Mouse (Mus musculus): ENCODE measurements around the gene Zfp995. TPM values are rescaled to one million over a fixed set of nuclear protein-coding genes. Genes with fewer than 3 reads are reported as not detected.
"Not testable (repeated sequence)": the region's sequence is repeated elsewhere in the genome, so short reads cannot be mapped to it uniquely, and the experiment has no call there.

Zfp995 gene
- 1 to 10 TPM; 1.3 to 2.8 TPM for total RNA-seq (2021)

GRCm38 (mm10) chr17:21909456-21910052 lies at the start of gene Zfp995:
Gene Zfp995, minus strand, starts transcription at chr17:21909926.
- intact Hi-C loops (cut with DNase I), result not testable (repeated sequence)
- DNase-seq, result peak; percentile 72 to 76

GRCm38 (mm10) chr17:21909039-21909438 lies 687 bp downstream of the Zfp995 start:
- no peak for DNase-seq
- intact Hi-C loops (cut with DNase I), result no loop called here

GRCm38 (mm10) chr17:21871256-21871655 lies 38.5 kb downstream of the Zfp995 start:
- no peak for DNase-seq
- intact Hi-C loops (cut with DNase I), result no loop called here

GRCm38 (mm10) chr17:21846322-21846582 lies 63.5 kb downstream of the Zfp995 start:
- intact Hi-C loops (cut with DNase I), result loop anchor here (10.0 kb wide), 1 partner anchor 119 kb away; the partner anchor contains the start of genes Zfp942 and Zfp943
- DNase-seq, result peak in 1 of 2 experiments; percentile 11

GRCm38 (mm10) chr17:21845545-21846321 lies 64.0 kb downstream of the Zfp995 start, which contains the start of gene Zfp820:
Gene Zfp820, minus strand, starts transcription at chr17:21845772.
- intact Hi-C loops (cut with DNase I), result loop anchor here (10.0 kb wide), 1 partner anchor 119 kb away; the partner anchor contains the start of genes Zfp942 and Zfp943
- DNase-seq, result peak; percentile 82

- DNase-seq, result no peak
- intact Hi-C loops (cut with DNase I), result no loop called here
These were observed 71.2 kb downstream of the Zfp995 start for GRCm38 (mm10) chr17:21838510-21838909.

Other genes starting within 250 kb of the Zfp995 start
- gene Gm10226, start 218.1 kb downstream of the Zfp995 start, total RNA-seq (2021), result 1 to 10 TPM; 2.0 to 2.2 TPM
- gene Zfp760, start 202.2 kb downstream of the Zfp995 start, total RNA-seq (2021), result 1 to 10 TPM; 2.9 to 3.9 TPM
- 1 to 10 TPM; 6.7 to 6.9 TPM for gene Zfp229, start 179.1 kb downstream of the Zfp995 start, total RNA-seq (2021)
- 1 to 10 TPM; 2.3 to 3.2 TPM for gene Zfp820, start 64.2 kb downstream of the Zfp995 start, total RNA-seq (2021)
- 1 to 10 TPM; 7.2 to 7.6 TPM for gene Zfp942, start 52.5 kb upstream of the Zfp995 start, total RNA-seq (2021)
- gene Zfp943, start 52.6 kb upstream of the Zfp995 start, total RNA-seq (2021), result 10 to 100 TPM; 18.4 to 18.9 TPM

Data from heart, postnatal 10 days (tissue).